Mouse (Mus musculus) kidney, adult 2 months (tissue): ENCODE data around the gene Gipc2.

Experiments used
- CTCF ChIP-seq: fragments of 200-500 bp; conservative IDR thresholded peaks from 2 replicates; pipeline ENCODE4 v1.5.1; 2011; ENCODE audit warnings: low read depth, mild to moderate bottlenecking, control low read depth, low read length, moderate library complexity, mixed read lengths; ENCODE audit not compliant: insufficient read depth, insufficient read length
- POLR2A ChIP-seq: fragments of 200-500 bp; IDR thresholded peaks from one replicate; pipeline ENCODE4 v1.6.1; 2011; ENCODE audit warnings: low read depth, low read length, control low read depth

- TF ChIP-seq CTCF, result no peak
- TF ChIP-seq POLR2A, result no peak
These were observed 9.1 kb downstream of the Gipc2 start for GRCm38 (mm10) chr3:152156816-152157496.
